24 mouse cellular contexts compared by ENCODE assay signal in the genomic region with DNA sequence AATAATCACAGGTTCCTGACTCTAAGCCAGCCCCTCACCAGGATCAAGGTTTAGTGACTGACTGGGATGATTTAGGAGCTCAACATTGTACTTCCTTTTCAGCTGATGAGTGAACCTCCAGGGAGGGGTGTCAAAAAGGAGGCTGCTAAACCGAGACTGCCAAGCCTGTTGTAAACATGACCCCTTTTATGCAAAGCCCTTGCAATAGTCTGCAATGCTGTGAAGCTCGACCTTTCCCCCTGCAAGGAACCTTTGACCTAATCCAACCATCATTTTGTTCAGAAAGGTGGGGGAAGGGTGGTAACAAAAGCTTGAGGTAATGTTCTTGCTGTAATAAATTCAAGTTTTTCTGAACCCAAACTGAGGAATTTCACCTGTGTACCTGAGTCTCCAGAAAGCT. TPM values are rescaled to one million over a fixed set of nuclear protein-coding genes. Genes with fewer than 3 reads are reported as not detected.
DNase-seq lines count a peak whose midpoint lies in the region; ATAC-seq lines count a peak whose summit lies in the region.
"Had no signal": no experiment of that assay in that cellular context is flagged by ENCODE, and none has a peak within 500 bp of the region (broad histone marks: within the 10 kb centered on the region; RNA-seq: fewer than 3 reads in every experiment).

No protein-coding gene starts in this region.

- no peak overlapping the region for H3K9ac ChIP-seq in midbrain, embryonic 14.5 days (replicated peaks; ENCODE audit: low read length)
- H3K9ac ChIP-seq in liver, embryonic 13.5 days = no peak overlapping the region
- H3K9ac ChIP-seq: embryonic facial prominence, embryonic 12.5 days; forebrain, postnatal 0 days; hindbrain, embryonic 15.5 days; midbrain, embryonic 12.5 days; neural tube, embryonic 12.5 days had no signal

- no peaks in the 10 kb centered on the region for H3K27me3 ChIP-seq in midbrain, embryonic 10.5 days (ENCODE audit: low read depth, poor library complexity, severe bottlenecking)
- no peaks in the 10 kb centered on the region for H3K27me3 ChIP-seq in midbrain, embryonic 14.5 days (ENCODE audit: control insufficient read depth, insufficient read depth, low read length)
- no peaks in the 10 kb centered on the region for H3K27me3 ChIP-seq in liver, embryonic 13.5 days
- H3K27me3 ChIP-seq: embryonic facial prominence, embryonic 12.5 days; hindbrain, embryonic 15.5 days; midbrain, embryonic 12.5 days; neural tube, embryonic 12.5 days had no signal

- peak; percentile 29 for DNase-seq in midbrain, embryonic 10.5 days (ENCODE audit: low spot score)
- DNase-seq in midbrain, embryonic 14.5 days = no peak
- DNase-seq in embryo, embryonic 10.5 days (ENCODE audit: low spot score) = peak; percentile 65
- no peak for DNase-seq in liver, embryonic 13.5 days
- DNase-seq in yolk sac, embryonic 10.5 days (ENCODE audit: low spot score) = peak; percentile 40
- no peak for DNase-seq in ovary, adult 18-20 months (ENCODE audit: low spot score)
- DNase-seq in adrenal gland, adult 2 months = no peak
- DNase-seq: adrenal gland, postnatal 10 days; cerebellum, adult 8-10 months; cerebellum, postnatal 36 days; forebrain, postnatal 0 days; gastrocnemius, postnatal 36 days; heart, postnatal 36 days; kidney, adult 8-10 months; kidney, postnatal 10 days; layer of hippocampus, postnatal 36 days; thymus, adult 18-20 months; thymus, postnatal 36 days had no signal

- peaks cover 10% of the 10 kb centered on the region for H3K4me1 ChIP-seq in midbrain, embryonic 10.5 days
- H3K4me1 ChIP-seq in midbrain, embryonic 14.5 days (ENCODE audit: control insufficient read depth, insufficient read depth, low read length) = no peaks in the 10 kb centered on the region
- no peaks in the 10 kb centered on the region for H3K4me1 ChIP-seq in liver, embryonic 13.5 days (replicated peaks)
- H3K4me1 ChIP-seq: embryonic facial prominence, embryonic 12.5 days; hindbrain, embryonic 15.5 days; midbrain, embryonic 12.5 days; neural tube, embryonic 12.5 days had no signal

- whole genome bisulfite sequencing in midbrain, embryonic 10.5 days = 6% methylated on average over 2 of the region's 2 CpGs
- WGBS in midbrain, embryonic 14.5 days = 8% methylated on average over 2 of the region's 2 CpGs
- WGBS in liver, embryonic 13.5 days (ENCODE audit: insufficient replicate concordance) = 10% methylated on average over 2 of the region's 2 CpGs

- ATAC-seq in midbrain, embryonic 14.5 days (ENCODE audit: low FRiP score, low TSS enrichment) = no peak
- 0 out of 2 replicates have a peak, but pooled peaks have one; percentile 41 for ATAC-seq in liver, embryonic 13.5 days (ENCODE audit: low read depth)
- ATAC-seq: activated CD4-positive, CD25-positive, alpha-beta regulatory T cell, adult 4 months; forebrain, postnatal 0 days had no signal

- H3K9me3 ChIP-seq in midbrain, embryonic 10.5 days (replicated peaks) = no peaks in the 10 kb centered on the region
- no peaks in the 10 kb centered on the region for H3K9me3 ChIP-seq in midbrain, embryonic 14.5 days (ENCODE audit: control insufficient read depth, low read length)
- H3K9me3 ChIP-seq in liver, embryonic 13.5 days (replicated peaks) = no peaks in the 10 kb centered on the region
- H3K9me3 ChIP-seq: embryonic facial prominence, embryonic 12.5 days; hindbrain, embryonic 15.5 days; midbrain, embryonic 12.5 days; neural tube, embryonic 12.5 days had no signal

- no peak overlapping the region for H3K27ac ChIP-seq in midbrain, embryonic 10.5 days (replicated peaks)
- H3K27ac ChIP-seq in midbrain, embryonic 14.5 days (replicated peaks; ENCODE audit: low read depth, low read length) = no peak overlapping the region
- H3K27ac ChIP-seq in liver, embryonic 13.5 days = no peak overlapping the region
- H3K27ac ChIP-seq: embryonic facial prominence, embryonic 12.5 days; hindbrain, embryonic 15.5 days; midbrain, embryonic 12.5 days; neural tube, embryonic 12.5 days had no signal

- no peaks in the 10 kb centered on the region for H3K36me3 ChIP-seq in midbrain, embryonic 10.5 days
- H3K36me3 ChIP-seq in midbrain, embryonic 14.5 days (ENCODE audit: control insufficient read depth, insufficient read depth, low read length) = no peaks in the 10 kb centered on the region
- H3K36me3 ChIP-seq in liver, embryonic 13.5 days = no peaks in the 10 kb centered on the region
- H3K36me3 ChIP-seq: embryonic facial prominence, embryonic 12.5 days; hindbrain, embryonic 15.5 days; midbrain, embryonic 12.5 days; neural tube, embryonic 12.5 days had no signal

- H3K4me2 ChIP-seq in midbrain, embryonic 14.5 days (ENCODE audit: low read length) = no peak overlapping the region
- 0 out of 2 replicates have a peak overlapping the region, but pooled peaks have one; percentile 1 for H3K4me2 ChIP-seq in liver, embryonic 13.5 days
- H3K4me2 ChIP-seq: embryonic facial prominence, embryonic 12.5 days; hindbrain, embryonic 15.5 days; midbrain, embryonic 12.5 days; neural tube, embryonic 12.5 days had no signal

- no peak overlapping the region for H3K4me3 ChIP-seq in midbrain, embryonic 10.5 days
- no peak overlapping the region for H3K4me3 ChIP-seq in midbrain, embryonic 14.5 days (replicated peaks; ENCODE audit: low read depth, low read length)
- H3K4me3 ChIP-seq in liver, embryonic 13.5 days (replicated peaks) = no peak overlapping the region
- H3K4me3 ChIP-seq: embryonic facial prominence, embryonic 12.5 days; hindbrain, embryonic 15.5 days; midbrain, embryonic 12.5 days; neural tube, embryonic 12.5 days had no signal

RNA-seq across cellular contexts. Expression of a gene that starts 34.3 kb away (rescaled TPM):
- polyA plus RNA-seq in midbrain, embryonic 10.5 days (2016; fragmentation: Nextera tagmentation; extraction: Ambion mirVana) = 6.4 and 8.6 TPM in 2 replicates
- 6.5 and 15.2 TPM in 2 replicates for polyA plus RNA-seq in midbrain, embryonic 14.5 days (2014; fragmentation: Nextera tagmentation; extraction: Ambion mirVana)
- 3.7 and 4.9 TPM in 2 replicates for polyA plus RNA-seq in liver, embryonic 13.5 days (2015; fragmentation: Nextera tagmentation; extraction: Ambion mirVana)
- 100 to 1,000 TPM; 191 to 251 TPM for total RNA-seq in adrenal gland, adult 2 months (2021)
- polyA plus RNA-seq in adrenal gland, adult 2 months (2012; rRNA removed) = 251 and 318 TPM in 2 replicates
- total RNA-seq: monocyte, adult 5-6 weeks had no signal
- polyA plus RNA-seq: activated CD4-positive, CD25-positive, alpha-beta regulatory T cell, adult 4 months had no signal

RNA-seq across cellular contexts. Expression of a gene that starts 59.4 kb away (rescaled TPM):
- 5.0 and 5.4 TPM in 2 replicates for polyA plus RNA-seq in midbrain, embryonic 10.5 days (2016; fragmentation: Nextera tagmentation; extraction: Ambion mirVana)
- polyA plus RNA-seq in midbrain, embryonic 14.5 days (2014; fragmentation: Nextera tagmentation; extraction: Ambion mirVana) = 7.6 and 10.2 TPM in 2 replicates
- polyA plus RNA-seq in liver, embryonic 13.5 days (2015; fragmentation: Nextera tagmentation; extraction: Ambion mirVana) = 2.4 and 3.4 TPM in 2 replicates
- total RNA-seq in adrenal gland, adult 2 months (2021) = 10 to 100 TPM; 36.8 to 46.4 TPM
- polyA plus RNA-seq in adrenal gland, adult 2 months (2012; rRNA removed) = 36.4 and 42.9 TPM in 2 replicates

Comparison
In these comparisons a context has a peak if more than half of its experiments do, and no peak if none do; other contexts are left out.
1. DNase-seq: peak in midbrain, embryonic 10.5 days (single experiment), embryo, embryonic 10.5 days (single experiment) and yolk sac, embryonic 10.5 days (single experiment); none in midbrain, embryonic 14.5 days (single experiment), liver, embryonic 13.5 days (single experiment), ovary, adult 18-20 months (single experiment) and adrenal gland, adult 2 months (single experiment).
2. RNA of a gene that starts 34.3 kb away (polyA plus RNA-seq): 251 to 318 TPM in adrenal gland, adult 2 months; 6.5 to 15.2 TPM in midbrain, embryonic 14.5 days, 6.4 to 8.6 TPM in midbrain, embryonic 10.5 days and 3.7 to 4.9 TPM in liver, embryonic 13.5 days; every median in the first group is over 10 times any median in the second.